Mouse (Mus musculus) liver, embryonic 18 days (tissue): ENCODE data around the gene Sf3a3. TPM values are rescaled to one million over a fixed set of nuclear protein-coding genes. Genes with fewer than 3 reads are reported as not detected.

Experiments
- polyA plus RNA-seq: library from polyadenylated mRNA; depleted of rRNA; stranded (reverse); fragments of >200 nt; gene quantifications from 2 replicates; pipeline ENCODE4 v1.2.3, GENCODE M21; 2012; rRNA removed

Sf3a3 gene
- 25.6 and 27.2 TPM in 2 replicates for polyA plus RNA-seq

DNA sequence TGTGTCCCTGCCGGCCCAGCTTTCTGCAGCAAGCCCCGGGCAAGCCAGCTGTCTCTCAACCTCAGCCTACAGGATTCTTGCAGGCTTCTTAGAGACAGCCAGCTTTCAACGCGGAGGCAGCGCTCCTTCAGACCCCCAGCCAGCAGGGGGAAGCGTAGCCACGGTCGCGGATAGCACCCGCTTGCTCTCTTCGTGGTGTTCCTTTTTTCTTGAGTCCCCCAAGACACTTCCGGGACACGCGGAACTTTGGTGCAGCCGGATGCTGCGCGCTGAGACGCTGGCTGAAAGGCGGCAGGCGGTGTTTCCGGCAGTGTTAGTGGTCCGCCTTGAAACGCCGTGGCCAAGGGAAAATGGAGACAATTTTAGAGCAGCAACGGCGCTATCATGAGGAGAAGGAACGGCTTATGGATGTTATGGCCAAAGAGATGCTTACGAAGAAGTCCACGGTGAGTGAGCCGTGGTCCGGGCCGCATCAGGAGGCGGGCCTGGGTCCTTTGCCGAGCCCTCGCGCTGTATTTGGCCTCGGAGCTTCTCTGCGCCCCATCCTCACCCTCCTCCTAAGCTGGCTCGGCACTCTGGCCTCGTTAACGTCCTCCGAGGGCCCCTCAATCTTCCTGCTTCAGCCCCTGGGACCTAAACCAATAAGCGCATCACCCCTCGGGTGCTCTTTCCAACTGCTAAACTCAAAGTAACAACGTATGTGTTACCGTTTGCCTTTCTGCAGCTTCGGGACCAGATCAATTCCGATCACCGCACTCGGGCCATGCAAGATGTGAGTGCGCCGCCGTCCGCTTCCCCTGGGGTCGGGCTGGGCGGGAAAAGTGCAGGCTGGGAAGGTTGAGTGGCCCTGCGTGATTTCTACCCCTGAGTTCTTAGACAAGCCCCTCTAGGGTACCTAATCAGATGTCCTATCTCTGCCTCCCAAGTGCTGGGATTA, at the start of gene Sf3a3:
Sf3a3 (plus strand) TSS at position 232 of the 937 bp plus-strand sequence.

DNA sequence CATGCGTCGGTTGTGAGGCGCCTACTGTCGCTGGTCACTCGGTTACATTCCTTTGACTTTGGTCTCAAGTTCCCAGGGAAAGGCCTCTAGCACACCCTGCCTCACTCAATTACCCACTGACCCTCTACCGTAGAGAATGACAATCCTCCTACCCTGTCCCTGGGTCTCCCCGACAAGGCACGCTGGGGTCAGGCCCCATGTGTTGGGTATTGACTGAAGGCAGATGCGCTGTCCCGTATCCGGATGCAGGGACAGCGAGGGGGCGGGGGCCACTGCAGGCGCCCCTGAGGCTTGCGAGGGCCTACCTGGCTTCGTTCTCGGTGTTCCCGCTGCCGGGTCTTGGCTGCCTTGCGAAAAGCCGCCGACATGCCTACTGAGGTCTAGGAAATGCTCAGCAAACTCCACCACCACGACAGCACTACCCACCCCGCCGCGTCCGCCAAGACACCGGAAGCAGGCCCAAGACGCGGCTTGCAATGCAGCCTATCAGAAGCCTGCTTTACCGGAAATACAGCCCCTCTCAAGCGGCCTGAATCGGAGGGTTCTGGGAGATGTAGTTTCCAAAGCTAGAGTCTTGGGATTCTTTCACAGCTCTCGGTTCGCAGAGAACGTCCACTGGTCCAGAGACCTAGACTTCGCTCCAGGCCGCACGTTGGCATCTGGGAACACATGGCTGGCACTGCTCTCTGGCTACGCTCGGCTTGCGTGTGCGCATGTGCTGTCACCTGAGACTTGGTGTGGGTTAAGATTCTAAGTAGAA, 21.3 kb upstream of the Sf3a3 start, which contains the start of gene Utp11:
Utp11 (minus strand) TSS at position 466 of the 760 bp plus-strand sequence.

GRCm38 (mm10) chr4:124700248-124700971, 14.2 kb upstream of the Sf3a3 start, which contains the start of gene Fhl3:
TSS of gene Fhl3 (plus strand) at chr4:124700701.

GRCm38 (mm10) chr4:124741376-124742343, 27.1 kb downstream of the Sf3a3 start, which contains the start of gene Inpp5b:
TSS of gene Inpp5b (plus strand) at chr4:124741850.

Other genes starting within 250 kb of the Sf3a3 start
- gene 3100002H09Rik, start 104.0 kb upstream of the Sf3a3 start, polyA plus RNA-seq, result not detected in 2 replicates
- not detected in 2 replicates for gene Pou3f1, start 58.0 kb upstream of the Sf3a3 start, polyA plus RNA-seq
- 13.6 and 14.1 TPM in 2 replicates for gene Utp11, start 21.2 kb upstream of the Sf3a3 start, polyA plus RNA-seq
- 2.8 and 3.4 TPM in 2 replicates for gene Fhl3, start 14.1 kb upstream of the Sf3a3 start, polyA plus RNA-seq
- 22.5 and 25.6 TPM in 2 replicates for gene Inpp5b, start 27.1 kb downstream of the Sf3a3 start, polyA plus RNA-seq
- 4.7 and 4.8 TPM in 2 replicates for gene Mtf1, start 87.3 kb downstream of the Sf3a3 start, polyA plus RNA-seq
- gene Yrdc, start 135.9 kb downstream of the Sf3a3 start, polyA plus RNA-seq, result 18.8 and 20.6 TPM in 2 replicates
- 12.8 and 14.5 TPM in 2 replicates for gene 1110065P20Rik, start 136.4 kb downstream of the Sf3a3 start, polyA plus RNA-seq
- gene Maneal, start 147.4 kb downstream of the Sf3a3 start, polyA plus RNA-seq, result 0.01 and 0.02 TPM in 2 replicates
- not detected in 2 replicates for gene Epha10, start 166.1 kb downstream of the Sf3a3 start, polyA plus RNA-seq
- gene 9930104L06Rik, start 222.3 kb downstream of the Sf3a3 start, polyA plus RNA-seq, result 4.1 and 5.5 TPM in 2 replicates
- 34.6 and 37.1 TPM in 2 replicates for gene Cdca8, start 224.5 kb downstream of the Sf3a3 start, polyA plus RNA-seq